Mouse (Mus musculus): ENCODE results near the gene Trim38. TPM values are rescaled to one million over a fixed set of nuclear protein-coding genes. Genes with fewer than 3 reads are reported as not detected.
A peak's percentile ranks its signal among the peaks of the same experiment; 100 is the strongest.

Gene Trim38
- total RNA-seq, 1 experiment = 0.40 TPM

DNA sequence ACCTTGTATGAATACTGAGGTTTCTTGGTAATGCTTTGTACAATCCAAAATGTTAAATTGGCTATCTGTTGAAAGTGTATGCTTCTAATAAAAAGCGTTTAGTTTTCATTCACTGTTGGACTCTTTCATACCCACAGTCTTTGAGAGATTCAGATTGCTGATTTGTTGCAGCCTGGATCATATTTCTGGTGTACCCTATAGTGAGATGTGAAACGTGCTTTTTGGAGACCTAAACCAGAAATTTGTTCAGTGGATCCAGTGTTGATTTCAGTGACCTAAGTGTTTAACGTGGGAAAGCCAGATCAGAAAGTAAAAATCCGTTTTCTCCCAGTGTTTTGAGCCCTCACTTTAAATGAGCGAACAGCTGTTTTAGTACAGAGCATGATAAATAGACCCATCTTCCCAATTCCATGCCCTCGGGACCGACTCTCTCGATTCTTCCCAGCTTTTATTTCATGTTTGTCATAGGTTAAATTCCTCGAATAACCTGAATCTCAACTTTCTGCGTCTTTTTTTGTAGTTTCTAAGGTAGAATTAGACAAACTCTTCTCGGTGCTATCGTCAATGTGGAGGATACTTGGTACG lies 29.4 kb upstream of the Trim38 start:
- no peak for TF ChIP-seq ZNF384 (IDR thresholded peaks at IDR 0.05; ENCODE audit: low read depth, low read length)
- TF ChIP-seq ZC3H11A (IDR thresholded peaks at IDR 0.05; ENCODE audit: borderline replicate concordance, low read depth, low read length) = no peak
- TF ChIP-seq HCFC1 (IDR thresholded peaks at IDR 0.05; ENCODE audit: borderline replicate concordance, insufficient read depth, low read length) = no peak
- TF ChIP-seq MAFK (IDR thresholded peaks at IDR 0.05; ENCODE audit: insufficient read depth, low read depth, low read length) = no peak
- TF ChIP-seq CHD2 (IDR thresholded peaks at IDR 0.05; ENCODE audit: low read depth, low read length) = no peak
- peak overlapping the region; percentile 100; the same call in 1 of the 2 replicates for H3K27ac ChIP-seq (ENCODE audit: insufficient read depth, low read depth, low read length, poor library complexity, severe bottlenecking)
- no peaks in the 10 kb centered on the region for H3K9me3 ChIP-seq (ENCODE audit: control insufficient read depth, insufficient read depth, low read depth, low read length)
- peak overlapping the region; percentile 91; the same call in 1 of the 2 replicates for H3K9ac ChIP-seq (ENCODE audit: insufficient read depth, low read depth, low read length, poor library complexity, severe bottlenecking)
- no peak for DNase-seq (ENCODE audit: low read depth, low spot score)
- peak overlapping the region; percentile 66 to 74 for H3K4me3 ChIP-seq (ENCODE audit: insufficient read depth in 1 of 2, low read depth in 1 of 2, low read length in 2 of 2, poor library complexity in 1 of 2, severe bottlenecking in 1 of 2)
- in situ Hi-C loops (cut with MboI; ENCODE audit: low sequenced_read_pairs in 2 of 2, unreplicated experiment in 2 of 2) = loop anchor here in 1 of 2 experiments (5.0 to 10.0 kb wide), 3 partner anchors 48 to 1706 kb away; partner anchors contain the start of genes Hist1h1d, Hist1h2ah, Hist1h2bk and Hist1h4f
- peaks cover 0 to 3% of the 10 kb centered on the region in 2 experiments; a peak in 3 of 4 replicates for H3K4me1 ChIP-seq (ENCODE audit: control insufficient read depth in 2 of 2, insufficient read depth in 2 of 2, low read length in 2 of 2, poor library complexity in 1 of 2)
- no peaks in the 10 kb centered on the region for H3K36me3 ChIP-seq (ENCODE audit: control insufficient read depth, insufficient read depth, low read length, poor library complexity, severe bottlenecking)

DNA sequence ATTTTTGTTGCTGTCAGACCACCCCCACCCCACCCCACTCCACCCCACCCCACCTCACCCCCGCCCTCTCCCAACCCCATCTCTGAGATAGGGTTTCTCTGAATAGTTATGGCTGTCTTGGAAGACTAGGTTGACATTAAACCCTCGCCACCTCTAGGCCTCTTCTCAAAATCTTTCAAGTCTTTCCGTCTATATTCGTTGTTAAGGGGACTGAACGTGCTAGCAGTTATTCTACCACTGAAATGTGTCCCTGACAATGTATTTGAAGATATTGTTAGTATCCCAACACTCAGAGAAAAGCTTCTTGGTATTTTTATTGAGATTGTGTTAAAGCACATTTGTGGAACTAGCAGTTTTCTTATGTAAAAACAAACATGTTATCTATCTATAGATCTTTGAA lies 28.8 kb upstream of the Trim38 start:
- Histone ChIP-seq H3K9ac (ENCODE audit: insufficient read depth, low read depth, low read length, poor library complexity, severe bottlenecking) (no peak overlapping the region; the same call in 1 of the 2 replicates), H3K4me3 (ENCODE audit: insufficient read depth in 1 of 2, low read depth in 1 of 2, low read length in 2 of 2, poor library complexity in 1 of 2, severe bottlenecking in 1 of 2) (peak overlapping the region; percentile 53 to 56), H3K36me3 (ENCODE audit: control insufficient read depth, insufficient read depth, low read length, poor library complexity, severe bottlenecking) (no peaks in the 10 kb centered on the region), H3K27ac (ENCODE audit: insufficient read depth, low read depth, low read length, poor library complexity, severe bottlenecking) (peak overlapping the region; percentile 100; the same call in 1 of the 2 replicates), H3K4me1 (ENCODE audit: control insufficient read depth in 2 of 2, insufficient read depth in 2 of 2, low read length in 2 of 2, poor library complexity in 1 of 2) (peaks cover 0 to 3% of the 10 kb centered on the region in 2 experiments; a peak in 3 of 4 replicates), H3K9me3 (ENCODE audit: control insufficient read depth, insufficient read depth, low read depth, low read length) (no peaks in the 10 kb centered on the region)
- in situ Hi-C loops (cut with MboI; ENCODE audit: low sequenced_read_pairs in 2 of 2, unreplicated experiment in 2 of 2) = loop anchor here in 1 of 2 experiments (5.0 to 10.0 kb wide), 3 partner anchors 49 to 1706 kb away; partner anchors contain the start of genes Hist1h1d, Hist1h2ah, Hist1h2bk and Hist1h4f
- DNase-seq (ENCODE audit: low read depth, low spot score) = no peak
- TF ChIP-seq MAFK (IDR thresholded peaks at IDR 0.05; ENCODE audit: insufficient read depth, low read depth, low read length) = no peak
- no peak for TF ChIP-seq HCFC1 (IDR thresholded peaks at IDR 0.05; ENCODE audit: borderline replicate concordance, insufficient read depth, low read length)
- no peak for TF ChIP-seq CHD2 (IDR thresholded peaks at IDR 0.05; ENCODE audit: low read depth, low read length)
- TF ChIP-seq ZNF384 (IDR thresholded peaks at IDR 0.05; ENCODE audit: low read depth, low read length) = no peak
- no peak for TF ChIP-seq ZC3H11A (IDR thresholded peaks at IDR 0.05; ENCODE audit: borderline replicate concordance, low read depth, low read length)

DNA sequence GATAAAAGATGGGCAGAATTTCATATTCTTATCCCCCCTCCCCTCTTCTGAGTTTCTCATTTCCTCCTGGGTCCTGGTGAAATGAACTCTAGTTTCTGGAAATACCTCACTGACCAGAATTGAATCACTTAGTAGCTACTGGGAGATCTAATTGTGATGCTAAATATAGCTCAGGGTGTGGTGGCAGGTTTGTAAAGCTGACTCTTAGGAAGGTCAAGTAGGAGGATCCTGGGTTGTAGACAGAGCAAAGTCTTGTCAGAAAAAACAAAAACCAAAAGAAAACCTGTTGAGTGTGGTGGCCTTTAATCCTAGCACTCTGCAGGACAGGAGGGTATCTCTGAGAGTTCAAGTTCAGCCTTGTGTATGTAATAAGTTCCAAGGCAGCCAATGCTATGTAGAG lies 27.7 kb upstream of the Trim38 start:
- TF ChIP-seq HCFC1 (IDR thresholded peaks at IDR 0.05; ENCODE audit: borderline replicate concordance, insufficient read depth, low read length) (no peak), ZNF384 (IDR thresholded peaks at IDR 0.05; ENCODE audit: low read depth, low read length) (no peak), CHD2 (IDR thresholded peaks at IDR 0.05; ENCODE audit: low read depth, low read length) (peak; percentile 69; the same call in 1 of the 2 replicates), MAFK (IDR thresholded peaks at IDR 0.05; ENCODE audit: insufficient read depth, low read depth, low read length) (no peak), ZC3H11A (IDR thresholded peaks at IDR 0.05; ENCODE audit: borderline replicate concordance, low read depth, low read length) (no peak)
- Histone ChIP-seq H3K9me3 (ENCODE audit: control insufficient read depth, insufficient read depth, low read depth, low read length) (no peaks in the 10 kb centered on the region), H3K4me1 (ENCODE audit: control insufficient read depth in 2 of 2, insufficient read depth in 2 of 2, low read length in 2 of 2, poor library complexity in 1 of 2) (peaks cover 0 to 3% of the 10 kb centered on the region in 2 experiments; a peak in 3 of 4 replicates), H3K27ac (ENCODE audit: insufficient read depth, low read depth, low read length, poor library complexity, severe bottlenecking) (peak overlapping the region; percentile 96; the same call in 1 of the 2 replicates), H3K9ac (ENCODE audit: insufficient read depth, low read depth, low read length, poor library complexity, severe bottlenecking) (no peak overlapping the region; the same call in 1 of the 2 replicates), H3K4me3 (ENCODE audit: insufficient read depth in 1 of 2, low read depth in 1 of 2, low read length in 2 of 2, poor library complexity in 1 of 2, severe bottlenecking in 1 of 2) (peak overlapping the region in 1 of 2 experiments; percentile 56; a peak in 2 of 4 replicates), H3K36me3 (ENCODE audit: control insufficient read depth, insufficient read depth, low read length, poor library complexity, severe bottlenecking) (no peaks in the 10 kb centered on the region)
- in situ Hi-C loops (cut with MboI; ENCODE audit: low sequenced_read_pairs in 2 of 2, unreplicated experiment in 2 of 2) = loop anchor here in 1 of 2 experiments (5.0 to 10.0 kb wide), 3 partner anchors 50 to 1707 kb away; partner anchors contain the start of genes Hist1h1d, Hist1h2ah, Hist1h2bk and Hist1h4f
- no peak for DNase-seq (ENCODE audit: low read depth, low spot score)

DNA sequence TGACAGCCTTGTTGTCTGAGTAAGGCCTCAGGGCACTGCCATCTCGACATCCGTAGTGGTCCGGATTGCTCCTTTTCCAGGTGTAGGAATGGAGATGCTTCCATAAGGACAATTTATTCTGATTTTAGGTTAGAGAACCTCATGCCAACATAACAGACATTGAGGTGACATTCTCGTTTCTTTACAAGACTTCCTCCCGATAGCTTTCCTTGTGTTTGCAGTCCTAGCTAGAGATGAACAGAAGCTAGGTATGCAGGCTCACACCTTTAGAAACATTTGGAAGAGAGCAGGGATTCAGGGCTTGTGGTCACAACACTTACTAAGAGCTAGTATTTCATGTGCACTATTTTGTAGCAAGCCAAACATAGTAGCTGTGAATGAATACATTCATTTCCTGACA lies 26.5 kb upstream of the Trim38 start:
- in situ Hi-C loops (cut with MboI; ENCODE audit: low sequenced_read_pairs in 2 of 2, unreplicated experiment in 2 of 2) = loop anchor here in 1 of 2 experiments (5.0 to 10.0 kb wide), 3 partner anchors 51 to 1708 kb away; partner anchors contain the start of genes Hist1h1d, Hist1h2ah, Hist1h2bk and Hist1h4f
- peak overlapping the region; percentile 50; the same call in 1 of the 2 replicates for H3K9ac ChIP-seq (ENCODE audit: insufficient read depth, low read depth, low read length, poor library complexity, severe bottlenecking)
- H3K27ac ChIP-seq (ENCODE audit: insufficient read depth, low read depth, low read length, poor library complexity, severe bottlenecking) = peak overlapping the region; percentile 91
- DNase-seq (ENCODE audit: low read depth, low spot score) = no peak
- H3K4me1 ChIP-seq (ENCODE audit: control insufficient read depth in 2 of 2, insufficient read depth in 2 of 2, low read length in 2 of 2, poor library complexity in 1 of 2) = peaks cover 0 to 3% of the 10 kb centered on the region in 2 experiments; a peak in 3 of 4 replicates
- H3K36me3 ChIP-seq (ENCODE audit: control insufficient read depth, insufficient read depth, low read length, poor library complexity, severe bottlenecking) = no peaks in the 10 kb centered on the region
- TF ChIP-seq CHD2 (IDR thresholded peaks at IDR 0.05; ENCODE audit: low read depth, low read length) = no peak
- no peak for TF ChIP-seq ZC3H11A (IDR thresholded peaks at IDR 0.05; ENCODE audit: borderline replicate concordance, low read depth, low read length)
- no peak for TF ChIP-seq HCFC1 (IDR thresholded peaks at IDR 0.05; ENCODE audit: borderline replicate concordance, insufficient read depth, low read length)
- no peak for TF ChIP-seq MAFK (IDR thresholded peaks at IDR 0.05; ENCODE audit: insufficient read depth, low read depth, low read length)
- no peak for TF ChIP-seq ZNF384 (IDR thresholded peaks at IDR 0.05; ENCODE audit: low read depth, low read length)
- peak overlapping the region in 1 of 2 experiments; percentile 19; a peak in 2 of 4 replicates for H3K4me3 ChIP-seq (ENCODE audit: insufficient read depth in 1 of 2, low read depth in 1 of 2, low read length in 2 of 2, poor library complexity in 1 of 2, severe bottlenecking in 1 of 2)
- no peaks in the 10 kb centered on the region for H3K9me3 ChIP-seq (ENCODE audit: control insufficient read depth, insufficient read depth, low read depth, low read length)

Data from ES-E14 (cell line).